Mouse (Mus musculus) CH12.LX (cell line): ENCODE measurements around the gene Arpc1a. TPM values are rescaled to one million over a fixed set of nuclear protein-coding genes. Genes with fewer than 3 reads are reported as not detected.

Source experiments
- DNase-seq: peaks from one replicate; pipeline ENCODE4 v3.0.0-alpha.2; 2013; ENCODE audit errors: extremely low read depth
- H3K27ac ChIP-seq: 2 replicates; pipeline ENCODE4 v1.5.1; 2012; ENCODE audit warnings: low read depth, mild to moderate bottlenecking, control low read depth, moderate library complexity; ENCODE audit not compliant: insufficient read depth
- H3K27me3 ChIP-seq: replicated peaks from 2 replicates; pipeline ENCODE3; 2012; ENCODE audit warnings: inconsistent platforms
- H3K36me3 ChIP-seq, 2 experiments: replicated peaks in 1 of 2; 2 replicates each; pipeline versions ENCODE3 to v1.6.1; 2012; ENCODE audit warnings: inconsistent platforms in 1 of 2, low read length in 1 of 2, mild to moderate bottlenecking in 1 of 2, mixed read lengths in 1 of 2, moderate library complexity in 1 of 2; ENCODE audit not compliant: control insufficient read depth in 1 of 2, insufficient read depth in 1 of 2
- H3K4me1 ChIP-seq, 2 experiments: 2 replicates each; pipeline ENCODE4 v1.6.1; 2012; ENCODE audit warnings: inconsistent platforms in 1 of 2, moderate library complexity in 1 of 2; ENCODE audit not compliant: insufficient read depth in 2 of 2, control insufficient read depth in 1 of 2
- H3K4me2 ChIP-seq: 2 replicates; pipeline ENCODE4 v1.6.1; 2012; ENCODE audit warnings: low read depth, mild to moderate bottlenecking, control low read depth; ENCODE audit not compliant: poor library complexity, insufficient read depth, severe bottlenecking
- H3K4me3 ChIP-seq, 3 experiments: fragments of 150-350 bp in 1 of 3; sonication (generic) in 1 of 3; replicated peaks in 1 of 3; 2 replicates each; pipeline versions ENCODE3 to v1.5.1; 2011 to 2012; ENCODE audit warnings: low read depth in 2 of 3, low read length in 2 of 3, mild to moderate bottlenecking in 2 of 3, moderate library complexity in 2 of 3, control low read depth in 1 of 3, improper control_type of control experiment in 1 of 3, inconsistent platforms in 1 of 3, mixed read lengths in 1 of 3; ENCODE audit not compliant: poor library complexity in 1 of 3
- H3K79me2 ChIP-seq: replicated peaks from 2 replicates; pipeline ENCODE4 v1.6.1; 2012; ENCODE audit warnings: mild to moderate bottlenecking, moderate library complexity; ENCODE audit not compliant: control insufficient read depth, poor library complexity, insufficient read depth, severe bottlenecking; ENCODE audit errors: extremely low read depth
- H3K9ac ChIP-seq: 2 replicates; pipeline ENCODE4 v1.6.1; 2012; ENCODE audit warnings: low read depth, mild to moderate bottlenecking, control low read depth, moderate library complexity; ENCODE audit not compliant: insufficient read depth
- H3K9me3 ChIP-seq: replicated peaks from 2 replicates; pipeline ENCODE3; 2012; ENCODE audit warnings: low read length, inconsistent platforms, mixed read lengths
- CTCF ChIP-seq, 2 experiments: IDR thresholded peaks in 1 of 2; conservative IDR thresholded peaks in 1 of 2; 2 replicates each; pipeline ENCODE4 v1.5.1; 2011 to 2012; ENCODE audit warnings: low read depth in 2 of 2, low read length in 2 of 2, improper control_type of control experiment in 1 of 2, inconsistent platforms in 1 of 2, mild to moderate bottlenecking in 1 of 2, moderate library complexity in 1 of 2
- ETS1 ChIP-seq: conservative IDR thresholded peaks from 2 replicates; pipeline ENCODE4 v1.6.1; 2012; ENCODE audit warnings: low read depth, mild to moderate bottlenecking, inconsistent platforms, low read length, improper control_type of control experiment, moderate library complexity
- POLR2AphosphoS2 ChIP-seq: IDR thresholded peaks from 2 replicates; pipeline ENCODE4 v1.6.1; 2011; ENCODE audit warnings: low read depth, low read length, improper control_type of control experiment
- SIN3A ChIP-seq: IDR thresholded peaks from 2 replicates; pipeline ENCODE4 v1.6.1; 2012; ENCODE audit warnings: low read length, improper control_type of control experiment, inconsistent platforms
- dilution Hi-C: fragments of 300-500 bp; cut with MboI; formaldehyde crosslinking; loops from 2 replicates; pipeline ENCODE4 v1.14.3; 2020; ENCODE audit warnings: low sequenced_read_pairs; ENCODE audit not compliant: extremely low pct_unique_long_range_greater_than_20kb, extremely low pct_ligation_motif_present
- in situ Hi-C: fragments of 300-500 bp; cut with MboI; formaldehyde crosslinking; loops from 3 replicates; pipeline ENCODE4 v1.14.3; 2019; ENCODE audit warnings: low sequenced_read_pairs, low pct_ligation_motif_present, low pct_unique_long_range_greater_than_20kb, mixed read lengths
- polyA plus RNA-seq: library from polyadenylated mRNA; unstranded; fragments of >175 nt; gene quantifications from 2 replicates; pipeline ENCODE4 v1.2.1, GENCODE M21; 2012; ENCODE audit warnings: low read depth; ENCODE audit not compliant: insufficient read length
- total RNA-seq, 2 experiments: library from RNA; depleted of rRNA; stranded (reverse); fragments of 300-350 nt in 1 of 2; fragments of >200 nt in 1 of 2; gene quantifications; 2 replicates each; pipeline ENCODE4 v1.2.3; 2012 to 2014

Gene Arpc1a
- total and polyA plus RNA-seq, 3 experiments, result 59.2 to 83.2 (median 59.5) TPM

- no peak overlapping the region for H3K4me3 ChIP-seq
- H3K4me2 ChIP-seq, result no peak overlapping the region
- in situ Hi-C loops (no loop called here), dilution Hi-C loops (no loop called here)
- DNase-seq, result no peak
- H3K9me3 ChIP-seq, result no peaks in the 10 kb centered on the region
- H3K27me3 ChIP-seq, result no peaks in the 10 kb centered on the region
- no peaks in the 10 kb centered on the region for H3K79me2 ChIP-seq
- peaks cover 85 to 97% of the 10 kb centered on the region in 2 experiments for H3K36me3 ChIP-seq
- H3K4me1 ChIP-seq, result peaks cover 0 to 8% of the 10 kb centered on the region in 2 experiments; a peak in 1 of 4 replicates
- no peak for TF ChIP-seq SIN3A
- 0 out of 2 replicates have a peak, but pooled peaks have one; percentile 60 for TF ChIP-seq POLR2AphosphoS2
- H3K9ac ChIP-seq, result no peak overlapping the region
- no peak overlapping the region for H3K27ac ChIP-seq
These were observed 65.7 kb downstream of the Arpc1a start for GRCm38 (mm10) chr5:145149294-145149693.

DNA sequence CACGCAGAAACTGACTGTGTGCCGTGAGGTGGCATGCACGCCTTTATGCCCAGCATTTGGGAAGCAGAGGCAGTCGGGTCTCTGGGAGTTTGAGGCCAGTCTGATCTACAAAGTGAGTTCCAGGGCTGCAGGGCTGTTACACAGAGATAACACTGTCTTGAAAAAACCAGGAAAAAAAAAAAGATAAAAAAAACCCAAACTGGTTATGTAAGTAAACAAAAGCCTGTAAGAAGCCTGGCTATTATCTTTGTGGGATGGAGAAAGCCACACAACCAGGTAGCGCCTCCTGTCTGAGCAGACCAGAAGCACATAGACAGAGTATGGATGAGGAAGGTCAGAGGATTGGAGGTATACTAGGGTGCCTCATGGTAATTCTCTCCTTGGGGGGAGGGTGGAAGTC, 69.1 kb downstream of the Arpc1a start:
- dilution Hi-C loops, result no loop called here

More for the DNA sequence above, 69.1 kb downstream of the Arpc1a start:
- peaks cover 69 to 92% of the 10 kb centered on the region in 2 experiments for H3K36me3 ChIP-seq
- no peaks in the 10 kb centered on the region for H3K9me3 ChIP-seq
- H3K4me1 ChIP-seq, result no peaks in the 10 kb centered on the region
- H3K79me2 ChIP-seq, result no peaks in the 10 kb centered on the region
- H3K27ac ChIP-seq, result no peak overlapping the region
- no peak overlapping the region for H3K4me2 ChIP-seq
- H3K27me3 ChIP-seq, result no peaks in the 10 kb centered on the region
- TF ChIP-seq CTCF (conservative IDR thresholded peaks at IDR 0.05 in 1 of 2, IDR thresholded peaks at IDR 0.05 in 1 of 2; ENCODE audit: low read depth in 2 of 2, low read length in 2 of 2) (peak in 1 of 2 experiments; percentile 1; a peak in 1 of 4 replicates), ETS1 (no peak)
- no peak overlapping the region for H3K9ac ChIP-seq
- DNase-seq, result no peak
- no peak overlapping the region for H3K4me3 ChIP-seq
- in situ Hi-C loops, result no loop called here

Other genes starting within 250 kb of the Arpc1a start
- gene Smurf1, start 118.0 kb upstream of the Arpc1a start, total RNA-seq (2012; rRNA removed), result 4.1 and 4.3 TPM in 2 replicates
- gene Smurf1, start 118.0 kb upstream of the Arpc1a start, total RNA-seq (2014; rRNA removed), result 2.9 and 3.1 TPM in 2 replicates
- 6.6 and 7.2 TPM in 2 replicates for gene Smurf1, start 118.0 kb upstream of the Arpc1a start, polyA plus RNA-seq
- not detected in 2 replicates for gene Gm4871, start 51.1 kb upstream of the Arpc1a start, total RNA-seq (2012; rRNA removed)
- not detected in 2 replicates for gene Gm4871, start 51.1 kb upstream of the Arpc1a start, total RNA-seq (2014; rRNA removed)
- gene Gm4871, start 51.1 kb upstream of the Arpc1a start, polyA plus RNA-seq, result not detected in 2 replicates
- not detected in 2 replicates for gene 1700018F24Rik, start 40.8 kb upstream of the Arpc1a start, total RNA-seq (2012; rRNA removed)
- gene 1700018F24Rik, start 40.8 kb upstream of the Arpc1a start, total RNA-seq (2014; rRNA removed), result not detected in 2 replicates
- gene 1700018F24Rik, start 40.8 kb upstream of the Arpc1a start, polyA plus RNA-seq, result not detected in 2 replicates
- gene Kpna7, start 200 bp downstream of the Arpc1a start, total RNA-seq (2012; rRNA removed), result not detected in 2 replicates
- gene Kpna7, start 200 bp downstream of the Arpc1a start, total RNA-seq (2014; rRNA removed), result not detected in 2 replicates
- 0.26 TPM in 1 of 2 replicates, not detected in the other for gene Kpna7, start 200 bp downstream of the Arpc1a start, polyA plus RNA-seq
- 516 and 548 TPM in 2 replicates for gene Arpc1b, start 30.4 kb downstream of the Arpc1a start, total RNA-seq (2012; rRNA removed)
- 317 and 330 TPM in 2 replicates for gene Arpc1b, start 30.4 kb downstream of the Arpc1a start, total RNA-seq (2014; rRNA removed)
- 441 and 472 TPM in 2 replicates for gene Arpc1b, start 30.4 kb downstream of the Arpc1a start, polyA plus RNA-seq
- 86.7 and 102 TPM in 2 replicates for gene Pdap1, start 56.4 kb downstream of the Arpc1a start, total RNA-seq (2012; rRNA removed)
- 58.9 and 64.5 TPM in 2 replicates for gene Pdap1, start 56.4 kb downstream of the Arpc1a start, total RNA-seq (2014; rRNA removed)
- 267 and 280 TPM in 2 replicates for gene Pdap1, start 56.4 kb downstream of the Arpc1a start, polyA plus RNA-seq
- gene Bud31, start 56.5 kb downstream of the Arpc1a start, total RNA-seq (2012; rRNA removed), result 155 and 209 TPM in 2 replicates
- gene Bud31, start 56.5 kb downstream of the Arpc1a start, total RNA-seq (2014; rRNA removed), result 282 and 342 TPM in 2 replicates
- gene Bud31, start 56.5 kb downstream of the Arpc1a start, polyA plus RNA-seq, result 211 and 249 TPM in 2 replicates
- gene Ptcd1, start 83.3 kb downstream of the Arpc1a start, total RNA-seq (2012; rRNA removed), result 13.9 and 15.3 TPM in 2 replicates
- 10.6 and 11.4 TPM in 2 replicates for gene Ptcd1, start 83.3 kb downstream of the Arpc1a start, total RNA-seq (2014; rRNA removed)
- gene Ptcd1, start 83.3 kb downstream of the Arpc1a start, polyA plus RNA-seq, result 11.7 and 12.3 TPM in 2 replicates
- gene Cpsf4, start 83.4 kb downstream of the Arpc1a start, total RNA-seq (2012; rRNA removed), result 59.2 and 68.4 TPM in 2 replicates
- gene Cpsf4, start 83.4 kb downstream of the Arpc1a start, total RNA-seq (2014; rRNA removed), result 70.7 and 75.2 TPM in 2 replicates
- 54.6 and 56.3 TPM in 2 replicates for gene Cpsf4, start 83.4 kb downstream of the Arpc1a start, polyA plus RNA-seq
- 440 and 469 TPM in 2 replicates for gene Atp5j2, start 108.2 kb downstream of the Arpc1a start, total RNA-seq (2012; rRNA removed)
- 202 and 229 TPM in 2 replicates for gene Atp5j2, start 108.2 kb downstream of the Arpc1a start, total RNA-seq (2014; rRNA removed)
- gene Atp5j2, start 108.2 kb downstream of the Arpc1a start, polyA plus RNA-seq, result 327 and 397 TPM in 2 replicates
- 11.5 and 12.1 TPM in 2 replicates for gene Zkscan14, start 118.0 kb downstream of the Arpc1a start, total RNA-seq (2012; rRNA removed)
- gene Zkscan14, start 118.0 kb downstream of the Arpc1a start, total RNA-seq (2014; rRNA removed), result 10.7 and 12.8 TPM in 2 replicates
- 10.1 and 10.5 TPM in 2 replicates for gene Zkscan14, start 118.0 kb downstream of the Arpc1a start, polyA plus RNA-seq
- gene Zkscan5, start 120.7 kb downstream of the Arpc1a start, total RNA-seq (2012; rRNA removed), result 5.6 and 6.2 TPM in 2 replicates
- gene Zkscan5, start 120.7 kb downstream of the Arpc1a start, total RNA-seq (2014; rRNA removed), result 4.7 and 5.0 TPM in 2 replicates
- gene Zkscan5, start 120.7 kb downstream of the Arpc1a start, polyA plus RNA-seq, result 4.4 and 5.3 TPM in 2 replicates
- 18.2 and 20.7 TPM in 2 replicates for gene Zfp655, start 147.9 kb downstream of the Arpc1a start, total RNA-seq (2012; rRNA removed)
- 21.9 and 24.6 TPM in 2 replicates for gene Zfp655, start 147.9 kb downstream of the Arpc1a start, total RNA-seq (2014; rRNA removed)
- gene Zfp655, start 147.9 kb downstream of the Arpc1a start, polyA plus RNA-seq, result 18.1 and 18.5 TPM in 2 replicates
- 12.2 and 13.5 TPM in 2 replicates for gene Zscan25, start 196.7 kb downstream of the Arpc1a start, total RNA-seq (2012; rRNA removed)
- gene Zscan25, start 196.7 kb downstream of the Arpc1a start, total RNA-seq (2014; rRNA removed), result 9.8 and 11.8 TPM in 2 replicates
- gene Zscan25, start 196.7 kb downstream of the Arpc1a start, polyA plus RNA-seq, result 19.5 and 20.1 TPM in 2 replicates